11 mouse cellular contexts compared by ENCODE assay signal in the genomic region with DNA sequence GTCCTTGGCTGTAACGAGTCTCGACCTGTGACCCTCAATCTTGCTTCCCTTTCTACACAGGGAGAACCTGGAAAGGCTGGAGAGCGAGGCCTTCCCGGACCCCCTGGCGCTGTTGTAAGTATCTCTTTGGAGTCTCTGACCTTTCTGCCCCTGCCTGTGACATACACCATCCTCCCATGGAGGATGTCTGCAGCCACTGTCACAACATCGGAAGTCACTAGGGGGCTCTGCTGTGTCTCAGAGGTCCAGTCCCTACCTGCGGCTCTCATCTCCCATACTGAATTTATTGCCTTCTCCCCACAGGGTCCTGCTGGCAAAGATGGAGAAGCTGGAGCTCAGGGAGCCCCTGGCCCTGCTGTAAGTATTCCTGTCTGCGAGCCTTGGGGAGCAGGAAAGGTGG. TPM values are rescaled to one million over a fixed set of nuclear protein-coding genes. Genes with fewer than 3 reads are reported as not detected.
A peak's percentile ranks its signal among the peaks of the same experiment; 100 is the strongest.
DNase-seq lines count a peak whose midpoint lies in the region; ATAC-seq lines count a peak whose summit lies in the region.
"Had no signal": no experiment of that assay in that cellular context is flagged by ENCODE, and none has a peak within 500 bp of the region (broad histone marks: within the 10 kb centered on the region; RNA-seq: fewer than 3 reads in every experiment).

No protein-coding gene starts in this region.

- H3K4me3 ChIP-seq in heart, embryonic 14.5 days (ENCODE audit: control insufficient read depth in 1 of 2, insufficient read depth in 1 of 2, low read depth in 1 of 2, low read length in 2 of 2): no peak overlapping the region
- no peak overlapping the region for H3K4me3 ChIP-seq in liver, embryonic 13.5 days (replicated peaks)
- H3K4me3 ChIP-seq in liver, embryonic 11.5 days (ENCODE audit: low read depth, low read length): no peak overlapping the region
- no peak overlapping the region for H3K4me3 ChIP-seq in embryonic facial prominence, embryonic 15.5 days (replicated peaks)

- no peaks in the 10 kb centered on the region for H3K4me1 ChIP-seq in heart, embryonic 14.5 days (ENCODE audit: control insufficient read depth in 2 of 2, insufficient read depth in 2 of 2, low read length in 2 of 2)
- no peaks in the 10 kb centered on the region for H3K4me1 ChIP-seq in liver, embryonic 13.5 days (replicated peaks)
- H3K4me1 ChIP-seq in liver, embryonic 11.5 days (replicated peaks; ENCODE audit: control insufficient read depth, insufficient read depth, low read length): no peaks in the 10 kb centered on the region
- peaks cover 91% of the 10 kb centered on the region for H3K4me1 ChIP-seq in embryonic facial prominence, embryonic 15.5 days

- no peak for ATAC-seq in heart, embryonic 14.5 days (ENCODE audit: insufficient number of reproducible peaks, insufficient read depth, low FRiP score, low read depth)
- ATAC-seq in liver, embryonic 13.5 days (ENCODE audit: low read depth): no peak; the same call in 1 of the 2 replicates
- no peak for ATAC-seq in liver, embryonic 11.5 days (replicated peaks; ENCODE audit: low FRiP score)
- ATAC-seq in embryonic facial prominence, embryonic 15.5 days (ENCODE audit: insufficient number of reproducible peaks, low FRiP score, low TSS enrichment, low read depth): no peak

- 28% methylated on average over 8 of the region's 8 CpGs for WGBS in heart, embryonic 14.5 days
- WGBS in liver, embryonic 13.5 days (ENCODE audit: insufficient replicate concordance): 25% methylated on average over 8 of the region's 8 CpGs
- 23% methylated on average over 8 of the region's 8 CpGs for WGBS in liver, embryonic 11.5 days
- WGBS in embryonic facial prominence, embryonic 15.5 days: 28% methylated on average over 8 of the region's 8 CpGs

- H3K9ac ChIP-seq in heart, embryonic 14.5 days (ENCODE audit: low read length): no peak overlapping the region
- no peak overlapping the region for H3K9ac ChIP-seq in liver, embryonic 13.5 days
- no peak overlapping the region for H3K9ac ChIP-seq in liver, embryonic 11.5 days (ENCODE audit: low read depth, low read length)
- H3K9ac ChIP-seq in embryonic facial prominence, embryonic 15.5 days: no peak overlapping the region

- peaks cover 75% of the 10 kb centered on the region for H3K36me3 ChIP-seq in heart, embryonic 14.5 days (ENCODE audit: control insufficient read depth, insufficient read depth, low read length)
- H3K36me3 ChIP-seq in liver, embryonic 13.5 days: no peaks in the 10 kb centered on the region
- H3K36me3 ChIP-seq in liver, embryonic 11.5 days (ENCODE audit: control insufficient read depth, insufficient read depth, low read length): peaks cover 6% of the 10 kb centered on the region; the same call in 1 of the 2 replicates
- H3K36me3 ChIP-seq in embryonic facial prominence, embryonic 15.5 days: peaks cover 98% of the 10 kb centered on the region

- no peak overlapping the region for H3K4me2 ChIP-seq in heart, embryonic 14.5 days (ENCODE audit: low read length)
- H3K4me2 ChIP-seq in liver, embryonic 13.5 days: no peak overlapping the region
- no peak overlapping the region for H3K4me2 ChIP-seq in liver, embryonic 11.5 days
- H3K4me2 ChIP-seq in embryonic facial prominence, embryonic 15.5 days (replicated peaks): 0 out of 2 replicates have a peak overlapping the region, but pooled peaks have one; percentile 64

- H3K27ac ChIP-seq in heart, embryonic 14.5 days (replicated peaks in 1 of 2; ENCODE audit: control insufficient read depth in 1 of 2, insufficient read depth in 1 of 2, low read depth in 2 of 2, low read length in 2 of 2): peak overlapping the region; percentile 39 to 47
- peak overlapping the region; percentile 45; the same call in 1 of the 2 replicates for H3K27ac ChIP-seq in liver, embryonic 13.5 days
- H3K27ac ChIP-seq in liver, embryonic 11.5 days (ENCODE audit: low read depth, low read length): no peak overlapping the region
- peak overlapping the region; percentile 98 for H3K27ac ChIP-seq in embryonic facial prominence, embryonic 15.5 days (replicated peaks)

- peaks cover 33% of the 10 kb centered on the region for H3K27me3 ChIP-seq in heart, embryonic 14.5 days (ENCODE audit: control insufficient read depth, insufficient read depth, low read length)
- peaks cover 60% of the 10 kb centered on the region for H3K27me3 ChIP-seq in liver, embryonic 13.5 days
- peaks cover 25% of the 10 kb centered on the region for H3K27me3 ChIP-seq in liver, embryonic 11.5 days (replicated peaks; ENCODE audit: control insufficient read depth, insufficient read depth, low read length)
- H3K27me3 ChIP-seq in embryonic facial prominence, embryonic 15.5 days: no peaks in the 10 kb centered on the region

- DNase-seq in heart, adult 11 months: no peak
- no peak for DNase-seq in liver, embryonic 13.5 days
- DNase-seq in liver, embryonic 11.5 days (ENCODE audit: low spot score): no peak
- DNase-seq in thymus, postnatal 0 days (ENCODE audit: low spot score): peak; percentile 18
- DNase-seq in frontal cortex, adult 2 months (ENCODE audit: extremely low spot score in 1 of 2, low spot score in 1 of 2): no peak
- DNase-seq in urinary bladder, postnatal 25 days (ENCODE audit: low spot score): no peak
- DNase-seq: adrenal gland, postnatal 14 days; cerebellum, postnatal 36 days; lung, postnatal 36 days had no signal

- no peaks in the 10 kb centered on the region for H3K9me3 ChIP-seq in heart, embryonic 14.5 days (ENCODE audit: control insufficient read depth, low read length)
- H3K9me3 ChIP-seq in liver, embryonic 13.5 days (replicated peaks): no peaks in the 10 kb centered on the region
- no peaks in the 10 kb centered on the region for H3K9me3 ChIP-seq in liver, embryonic 11.5 days (ENCODE audit: control insufficient read depth, low read length)
- no peaks in the 10 kb centered on the region for H3K9me3 ChIP-seq in embryonic facial prominence, embryonic 15.5 days (replicated peaks)

RNA-seq across cellular contexts. Expression of gene Col1a1, which starts 8.3 kb away (rescaled TPM):
- 447 and 511 TPM in 2 replicates for polyA plus RNA-seq in heart, embryonic 14.5 days (2014; fragmentation: Nextera tagmentation; extraction: Ambion mirVana)
- polyA plus RNA-seq in liver, embryonic 13.5 days (2015; fragmentation: Nextera tagmentation; extraction: Ambion mirVana): 83.0 and 85.6 TPM in 2 replicates
- polyA plus RNA-seq in liver, embryonic 11.5 days (2014; fragmentation: Nextera tagmentation; extraction: Ambion mirVana): 191 and 221 TPM in 2 replicates
- polyA plus RNA-seq in embryonic facial prominence, embryonic 15.5 days (2015; fragmentation: Nextera tagmentation; extraction: Ambion mirVana): 4,177 and 4,242 TPM in 2 replicates
- 64.3 and 68.9 TPM in 2 replicates for polyA plus RNA-seq in thymus, postnatal 0 days (2015; fragmentation: Nextera tagmentation; extraction: Ambion mirVana)
- 6.9 and 8.7 TPM in 2 replicates for polyA plus RNA-seq in frontal cortex, adult 2 months (2012; rRNA removed)

RNA-seq across cellular contexts. Expression of gene Hils1, which starts 23.1 kb away (rescaled TPM):
- polyA plus RNA-seq in heart, embryonic 14.5 days (2014; fragmentation: Nextera tagmentation; extraction: Ambion mirVana): 0.24 TPM in 2 replicates
- polyA plus RNA-seq in liver, embryonic 13.5 days (2015; fragmentation: Nextera tagmentation; extraction: Ambion mirVana): not detected in 2 replicates
- not detected in 2 replicates for polyA plus RNA-seq in liver, embryonic 11.5 days (2014; fragmentation: Nextera tagmentation; extraction: Ambion mirVana)
- polyA plus RNA-seq in embryonic facial prominence, embryonic 15.5 days (2015; fragmentation: Nextera tagmentation; extraction: Ambion mirVana): 0.25 TPM in 1 of 2 replicates, not detected in the other
- not detected in 2 replicates for polyA plus RNA-seq in thymus, postnatal 0 days (2015; fragmentation: Nextera tagmentation; extraction: Ambion mirVana)
- polyA plus RNA-seq in frontal cortex, adult 2 months (2012; rRNA removed): not detected in 2 replicates

RNA-seq across cellular contexts. Expression of gene Sgca, which starts 31.8 kb away (rescaled TPM):
- 34.6 and 36.7 TPM in 2 replicates for polyA plus RNA-seq in heart, embryonic 14.5 days (2014; fragmentation: Nextera tagmentation; extraction: Ambion mirVana)
- polyA plus RNA-seq in liver, embryonic 13.5 days (2015; fragmentation: Nextera tagmentation; extraction: Ambion mirVana): 0.21 and 0.28 TPM in 2 replicates
- polyA plus RNA-seq in liver, embryonic 11.5 days (2014; fragmentation: Nextera tagmentation; extraction: Ambion mirVana): 0.22 and 0.30 TPM in 2 replicates
- 11.7 and 14.6 TPM in 2 replicates for polyA plus RNA-seq in embryonic facial prominence, embryonic 15.5 days (2015; fragmentation: Nextera tagmentation; extraction: Ambion mirVana)
- 0.22 and 0.30 TPM in 2 replicates for polyA plus RNA-seq in thymus, postnatal 0 days (2015; fragmentation: Nextera tagmentation; extraction: Ambion mirVana)
- 1.1 and 1.4 TPM in 2 replicates for polyA plus RNA-seq in frontal cortex, adult 2 months (2012; rRNA removed)

RNA-seq across cellular contexts. Expression of gene Ppp1r9b, which starts 46.5 kb away (rescaled TPM):
- 8.1 and 8.6 TPM in 2 replicates for polyA plus RNA-seq in heart, embryonic 14.5 days (2014; fragmentation: Nextera tagmentation; extraction: Ambion mirVana)
- polyA plus RNA-seq in liver, embryonic 13.5 days (2015; fragmentation: Nextera tagmentation; extraction: Ambion mirVana): 10.0 and 10.6 TPM in 2 replicates
- polyA plus RNA-seq in liver, embryonic 11.5 days (2014; fragmentation: Nextera tagmentation; extraction: Ambion mirVana): 21.9 and 27.9 TPM in 2 replicates
- 11.0 and 12.8 TPM in 2 replicates for polyA plus RNA-seq in embryonic facial prominence, embryonic 15.5 days (2015; fragmentation: Nextera tagmentation; extraction: Ambion mirVana)
- 21.5 and 27.9 TPM in 2 replicates for polyA plus RNA-seq in thymus, postnatal 0 days (2015; fragmentation: Nextera tagmentation; extraction: Ambion mirVana)
- polyA plus RNA-seq in frontal cortex, adult 2 months (2012; rRNA removed): 296 and 312 TPM in 2 replicates
